Mouse (Mus musculus): Measurements from ENCODE around the gene Dnajc3.

The Dnajc3 gene

DNA sequence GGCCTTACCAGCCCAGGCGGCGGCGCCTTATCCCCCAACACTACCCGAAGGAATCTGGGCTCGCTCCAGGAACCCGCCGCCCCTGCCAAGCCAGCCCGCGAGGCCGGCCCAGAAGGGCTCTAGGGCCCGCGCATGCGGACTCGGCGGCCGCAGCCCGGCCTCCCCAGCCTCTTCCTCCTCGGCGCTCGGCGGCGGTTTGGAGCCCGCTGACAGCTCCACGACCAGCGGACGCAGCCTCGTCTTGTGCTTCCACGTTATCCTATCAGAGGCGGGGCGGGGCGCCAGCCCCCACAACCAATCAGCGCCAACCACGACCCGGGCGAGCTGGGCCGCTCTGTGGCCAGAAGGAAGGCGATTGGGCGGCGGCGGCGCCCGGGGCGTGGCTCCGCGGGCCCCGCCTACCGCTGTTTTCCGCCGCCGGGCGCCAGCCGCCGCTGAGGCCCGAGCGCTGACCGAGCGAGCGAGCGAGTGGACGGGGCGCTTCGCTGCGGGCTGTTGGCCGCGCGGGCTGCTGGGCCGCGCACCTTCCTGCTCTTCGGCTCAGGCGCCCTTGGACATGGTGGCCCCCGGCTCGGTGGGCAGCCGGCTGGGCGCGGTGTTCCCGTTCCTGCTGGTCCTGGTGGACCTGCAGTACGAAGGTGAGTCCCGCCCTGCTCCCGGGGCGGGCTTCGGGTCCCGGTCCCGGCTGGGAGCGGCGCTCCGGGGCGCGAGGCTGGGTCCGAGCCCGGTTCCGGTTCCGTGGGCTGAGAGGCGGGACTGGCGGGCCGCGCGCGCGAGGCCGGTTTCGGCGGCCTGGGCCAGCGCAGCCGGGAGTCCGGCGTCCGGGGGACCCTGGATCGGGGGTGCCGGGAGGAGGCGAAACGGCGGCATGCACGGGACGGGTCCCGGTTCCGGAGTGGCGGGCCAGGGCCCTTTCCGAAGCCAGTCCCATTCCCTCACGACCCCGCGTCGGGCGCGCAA lies at the start of gene Dnajc3:
TSS of gene Dnajc3 (plus strand) at position 444 of the 960 bp plus-strand sequence.
- DNase-seq (ENCODE audit: low read depth, low spot score): peak; percentile 97

- DNase-seq (ENCODE audit: low read depth, low spot score): no peak
Observed at GRCm38 (mm10) chr14:118890101-118890500, 47.7 kb upstream of the Dnajc3 start.

DNA sequence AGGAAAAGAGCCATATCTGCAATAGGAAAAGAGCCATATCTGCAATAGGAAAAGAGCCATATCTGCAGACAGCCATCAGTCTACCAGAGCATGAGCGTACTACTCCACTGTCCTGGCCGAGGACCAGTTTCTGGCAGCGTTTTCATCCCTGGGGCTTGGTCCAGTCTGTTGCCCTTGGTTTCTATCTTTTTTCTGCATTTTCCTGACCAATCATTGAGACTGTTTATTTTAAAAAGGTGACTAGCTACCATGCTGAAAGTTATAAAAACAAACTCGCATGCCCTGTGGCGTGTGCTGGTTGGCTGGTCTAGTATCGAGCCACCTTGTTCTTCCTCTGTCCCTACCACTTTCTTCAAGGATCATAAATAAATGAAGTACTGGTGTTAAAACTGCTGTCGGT lies 42.5 kb upstream of the Dnajc3 start:
- no peak for DNase-seq (ENCODE audit: low read depth, low spot score)

DNA sequence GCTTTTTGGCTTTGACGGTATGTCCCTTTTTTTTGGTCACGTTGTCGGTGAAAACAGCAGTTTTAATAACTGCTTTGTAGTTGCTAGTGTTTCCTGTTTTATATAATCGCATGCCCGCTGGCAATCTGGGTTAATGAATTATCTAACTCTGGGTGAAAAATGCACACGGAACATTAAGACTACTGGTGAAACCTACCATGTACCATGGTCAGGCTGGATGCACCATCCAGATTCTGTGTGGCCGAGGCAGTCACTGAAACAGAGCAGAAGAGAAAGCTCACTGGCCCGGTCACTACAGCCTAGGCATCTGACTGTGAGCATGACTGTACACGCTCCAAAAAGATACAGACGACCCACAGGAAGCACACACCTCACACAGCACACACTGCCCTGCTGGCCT lies 42.1 kb upstream of the Dnajc3 start:
- no peak for DNase-seq (ENCODE audit: low read depth, low spot score)

DNA sequence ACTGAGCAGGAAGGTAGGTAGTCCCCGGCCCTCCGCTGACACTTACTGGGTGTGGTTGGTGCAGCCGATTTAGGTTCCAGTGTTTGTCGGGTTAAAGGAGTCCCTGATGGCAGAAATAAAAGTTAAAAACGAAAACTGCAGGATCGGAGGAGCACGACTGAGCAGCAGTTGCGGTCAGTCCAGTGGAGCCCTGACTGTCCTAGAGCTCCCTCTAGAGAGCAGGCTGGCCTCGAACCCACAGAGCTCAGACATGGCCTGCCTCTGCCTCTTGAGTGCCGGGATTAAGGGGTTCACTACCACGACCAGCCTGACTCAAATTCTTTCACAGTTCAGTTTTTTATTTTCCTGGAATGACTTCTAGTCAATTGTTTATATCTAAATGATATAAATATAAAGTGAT lies 37.8 kb upstream of the Dnajc3 start:
- peak; percentile 31 for DNase-seq (ENCODE audit: low read depth, low spot score)

GRCm38 (mm10) chr14:118900911-118901310 lies 36.9 kb upstream of the Dnajc3 start:
- DNase-seq (ENCODE audit: low read depth, low spot score): no peak

DNA sequence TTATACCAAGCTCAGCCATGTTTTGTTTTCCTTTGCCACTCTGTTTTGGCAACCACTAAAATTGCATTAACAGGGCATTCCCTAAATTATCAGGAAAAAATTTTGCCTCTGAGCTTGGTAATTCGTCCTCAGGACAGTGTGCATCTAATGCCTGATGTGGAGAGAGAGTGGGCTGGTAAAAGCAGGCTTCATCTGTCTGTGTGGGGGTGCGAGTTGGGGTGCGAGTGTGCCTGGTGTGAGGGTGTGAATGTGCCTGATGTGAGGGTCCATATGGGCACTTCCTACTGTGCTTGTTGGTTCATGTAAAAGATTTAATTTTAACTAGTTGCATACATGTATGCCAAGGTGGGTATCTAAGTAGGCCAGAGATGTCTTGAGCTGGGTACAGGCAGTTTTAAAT lies 34.4 kb upstream of the Dnajc3 start:
- DNase-seq (ENCODE audit: low read depth, low spot score): no peak

- no peak for DNase-seq (ENCODE audit: low read depth, low spot score)
Observed at GRCm38 (mm10) chr14:118903867-118904562, 33.8 kb upstream of the Dnajc3 start.

DNA sequence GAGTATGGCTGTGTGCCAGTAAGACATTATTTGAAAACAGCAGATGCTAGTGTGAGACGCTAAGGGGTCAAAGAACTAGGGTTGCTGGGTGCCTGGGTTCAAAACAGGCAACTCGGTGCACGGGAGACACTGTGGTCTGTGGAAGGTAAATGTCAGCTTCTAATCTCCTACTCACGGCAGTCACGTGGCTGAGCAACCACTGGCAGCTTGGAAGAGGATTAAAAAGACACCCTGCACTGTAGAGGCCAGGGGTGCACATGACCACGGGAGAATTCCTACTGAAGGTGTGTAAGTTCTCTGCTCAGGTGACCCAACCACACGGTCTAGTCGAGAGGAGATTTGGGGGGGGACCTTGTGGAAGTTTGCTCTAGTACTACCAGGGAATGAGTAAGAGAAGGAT lies 30.2 kb upstream of the Dnajc3 start:
- DNase-seq (ENCODE audit: low read depth, low spot score): no peak

- DNase-seq (ENCODE audit: low read depth, low spot score): no peak
Observed at GRCm38 (mm10) chr14:118909872-118910271, 27.9 kb upstream of the Dnajc3 start.

DNA sequence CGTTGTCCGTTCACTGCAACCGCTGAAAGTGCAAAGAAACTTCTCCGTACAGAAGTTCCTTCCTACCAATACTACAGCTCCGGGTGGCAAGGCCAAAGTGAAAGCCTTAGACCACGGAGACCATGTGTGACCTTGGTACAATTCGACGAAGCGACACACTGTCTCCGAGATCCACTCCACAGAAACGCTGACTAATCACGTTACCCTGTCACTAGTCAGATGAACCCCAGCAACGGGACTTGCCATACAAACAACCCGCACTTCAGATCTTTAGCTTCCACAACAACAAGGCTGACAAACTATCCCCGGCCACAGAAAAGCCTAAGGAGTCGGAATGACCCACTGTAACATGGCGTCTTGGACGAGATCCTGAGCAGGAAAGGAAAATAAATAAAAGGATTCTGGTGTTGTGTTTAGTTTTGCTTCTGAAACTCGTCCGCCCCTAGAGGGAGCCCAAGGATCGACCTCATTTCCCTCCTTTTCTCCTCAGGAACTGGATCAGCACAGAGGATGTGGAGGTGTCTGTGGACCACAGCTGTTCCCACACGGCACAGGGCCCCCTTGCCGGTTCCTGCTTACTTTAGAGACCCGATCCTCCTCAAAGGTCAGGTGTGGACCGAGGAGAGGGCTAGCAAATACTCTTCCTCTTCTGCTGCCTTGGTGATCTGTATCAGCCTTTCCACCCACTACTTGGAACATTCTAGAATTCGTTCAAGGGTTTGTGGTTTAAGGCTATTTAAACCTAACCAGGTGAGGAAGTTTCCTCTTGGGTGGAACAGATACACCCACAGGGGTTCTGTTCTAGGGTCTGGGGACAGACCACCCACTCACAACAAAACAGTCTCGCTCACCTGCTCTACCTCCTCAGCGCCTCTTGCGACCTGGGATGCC lies 27.2 kb upstream of the Dnajc3 start:
- peak; percentile 35 for DNase-seq (ENCODE audit: low read depth, low spot score)

GRCm38 (mm10) chr14:118911521-118911920 lies 26.3 kb upstream of the Dnajc3 start:
- no peak for DNase-seq (ENCODE audit: low read depth, low spot score)

- no peak for DNase-seq (ENCODE audit: low read depth, low spot score)
Observed at GRCm38 (mm10) chr14:118913651-118914050, 24.1 kb upstream of the Dnajc3 start.

DNA sequence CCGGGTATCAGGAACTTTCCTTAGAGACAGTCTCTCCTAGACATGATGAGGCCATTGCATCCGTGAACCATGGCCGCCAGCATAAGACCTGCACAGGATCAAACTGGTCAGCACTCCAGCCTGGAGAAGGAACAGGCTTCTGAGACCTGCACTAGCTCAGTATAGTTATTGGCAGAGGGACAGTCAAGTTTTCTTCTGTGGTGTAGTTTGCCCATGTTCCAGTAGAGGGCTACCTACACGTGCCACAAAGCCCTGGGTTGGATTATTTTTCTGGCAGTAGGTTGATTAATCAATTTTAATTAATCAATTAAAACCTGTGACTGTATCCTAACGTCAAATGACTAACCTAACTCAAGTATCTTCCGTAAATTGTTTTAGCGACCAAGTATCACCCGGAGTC lies 18.8 kb upstream of the Dnajc3 start:
- peak; percentile 46 for DNase-seq (ENCODE audit: low read depth, low spot score)

- DNase-seq (ENCODE audit: low read depth, low spot score): no peak
Observed at GRCm38 (mm10) chr14:118920654-118921053, 17.1 kb upstream of the Dnajc3 start.

DNA sequence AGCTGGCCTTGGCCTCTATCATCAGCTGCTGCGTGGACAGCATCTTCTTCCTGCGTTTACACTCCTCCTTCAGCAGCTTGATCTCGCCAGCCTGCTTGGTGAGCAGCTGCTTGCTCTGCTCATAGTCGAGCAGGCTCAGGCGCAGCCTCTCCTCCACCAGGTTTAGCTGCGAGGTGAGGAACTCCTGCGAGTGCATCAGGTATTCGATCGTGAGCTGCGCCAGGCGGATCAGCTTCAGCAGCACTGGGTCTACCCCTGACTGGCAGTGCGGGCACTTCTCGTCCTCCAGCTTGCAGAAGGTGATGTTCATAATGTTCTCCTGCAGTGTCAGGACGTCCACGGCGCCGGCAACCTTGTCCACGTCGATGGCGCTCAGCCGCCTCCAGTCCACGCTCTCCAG lies 15.5 kb upstream of the Dnajc3 start:
- no peak for DNase-seq (ENCODE audit: low read depth, low spot score)

GRCm38 (mm10) chr14:118922667-118923184 lies 15.1 kb upstream of the Dnajc3 start:
- DNase-seq (ENCODE audit: low read depth, low spot score): no peak

DNA sequence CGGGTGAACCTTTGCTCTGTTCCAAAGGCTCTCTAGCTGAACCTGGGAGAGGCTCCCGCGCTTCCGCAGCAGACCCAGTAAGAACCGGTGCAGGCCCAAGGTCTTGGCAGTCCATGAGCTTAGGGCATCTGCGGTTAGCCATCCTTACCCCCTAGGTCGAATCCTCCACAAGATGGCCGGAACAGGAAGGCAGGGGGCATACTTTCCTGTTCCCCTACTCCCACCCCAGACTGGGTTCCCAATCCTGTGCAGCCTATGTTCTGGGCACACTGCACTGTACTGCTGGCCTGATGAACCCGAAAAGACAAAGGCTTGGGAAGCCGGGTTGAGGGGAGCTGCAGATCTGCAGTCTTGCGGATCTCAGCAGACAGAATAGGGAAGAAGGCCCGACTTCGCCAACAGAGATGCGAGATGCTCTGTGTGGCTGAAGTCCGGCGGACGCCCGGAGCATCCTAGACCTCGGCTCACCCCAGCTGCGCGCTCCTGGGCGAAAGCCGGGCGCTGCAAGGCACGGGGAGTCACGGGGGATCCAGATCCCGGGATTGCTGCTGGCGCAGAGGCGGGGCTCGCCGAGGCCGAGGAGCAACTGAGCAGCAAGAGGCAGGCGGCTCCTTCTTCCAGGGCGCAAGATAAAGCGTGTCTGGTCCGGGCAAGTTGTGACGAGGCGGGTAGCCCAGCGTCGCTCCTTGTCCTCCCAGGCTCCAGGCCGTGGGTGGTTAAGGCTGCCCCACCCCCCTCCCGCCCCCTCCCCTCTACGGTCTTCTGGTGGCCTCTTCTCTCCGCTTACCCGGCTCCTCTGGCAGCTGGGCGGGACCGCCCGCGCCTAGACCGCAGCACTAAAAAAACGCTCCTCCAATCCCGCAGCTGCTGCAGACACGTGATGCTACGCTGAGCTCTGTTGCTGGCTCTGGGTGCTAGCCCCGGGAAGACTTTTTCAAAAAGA lies 12.8 kb upstream of the Dnajc3 start, which contains the start of gene Dzip1:
TSS of gene Dzip1 (minus strand) at position 788 of the 943 bp plus-strand sequence.
- peak; percentile 82 for DNase-seq (ENCODE audit: low read depth, low spot score)

DNA sequence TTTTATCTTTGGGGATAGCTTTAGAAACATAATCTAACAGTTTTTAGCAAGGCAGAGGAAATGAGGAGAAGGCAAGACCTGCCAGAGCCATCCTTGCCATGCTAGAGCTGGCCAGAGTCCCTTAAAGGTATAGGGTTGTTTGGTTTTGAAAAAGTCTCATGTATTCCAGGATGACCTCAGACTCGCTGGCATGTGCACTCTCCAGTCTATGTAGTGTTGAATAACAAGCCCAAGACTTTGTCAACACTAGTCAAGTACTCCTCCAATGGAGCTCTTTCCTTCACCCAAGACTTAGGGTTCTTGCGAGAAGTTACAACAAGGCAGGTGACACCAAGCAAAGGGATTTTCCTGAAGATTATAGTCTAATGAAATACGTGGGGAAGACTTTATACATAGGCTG lies 9.2 kb upstream of the Dnajc3 start:
- no peak for DNase-seq (ENCODE audit: low read depth, low spot score)

GRCm38 (mm10) chr14:118929779-118930178 lies 8.0 kb upstream of the Dnajc3 start:
- DNase-seq (ENCODE audit: low read depth, low spot score): peak; percentile 39
